Mouse (Mus musculus) MEL (cell line): ENCODE results near the gene Celf2. TPM values are rescaled to one million over a fixed set of nuclear protein-coding genes. Genes with fewer than 3 reads are reported as not detected.

Experiments
- DNase-seq: peaks from one replicate; pipeline ENCODE4 v3.0.0; 2011; ENCODE audit warnings: low read depth, low spot score
- H3K27ac ChIP-seq: 2 replicates; pipeline ENCODE4 v1.5.1; 2012; ENCODE audit warnings: low read depth, mild to moderate bottlenecking, control low read depth, low read length, moderate library complexity; ENCODE audit not compliant: control insufficient read depth
- H3K27me3 ChIP-seq, 2 experiments: fragments of 150-350 bp in 1 of 2; sonication (generic) in 1 of 2; 2 replicates each; pipeline ENCODE4 v1.6.1; 2012; ENCODE audit warnings: low read length in 2 of 2, mild to moderate bottlenecking in 2 of 2, improper control_type of control experiment in 1 of 2, moderate library complexity in 1 of 2; ENCODE audit not compliant: insufficient read depth in 2 of 2, control insufficient read depth in 1 of 2
- H3K36me3 ChIP-seq, 2 experiments: 2 replicates each; pipeline ENCODE4 v1.6.1; 2012 to 2014; ENCODE audit warnings: low read length in 2 of 2, improper control_type of control experiment in 1 of 2, inconsistent platforms in 1 of 2, mild to moderate bottlenecking in 1 of 2; ENCODE audit not compliant: insufficient read depth in 2 of 2, control insufficient read depth in 1 of 2
- H3K4me1 ChIP-seq, 2 experiments: fragments of 150-350 bp in 1 of 2; sonication (generic) in 1 of 2; 2 replicates each; pipeline ENCODE4 v1.6.1; 2012; ENCODE audit warnings: low read length in 2 of 2, improper control_type of control experiment in 1 of 2, mild to moderate bottlenecking in 1 of 2; ENCODE audit not compliant: insufficient read depth in 2 of 2, control insufficient read depth in 1 of 2
- H3K4me3 ChIP-seq, 2 experiments: fragments of 150-350 bp in 1 of 2; sonication (generic) in 1 of 2; 2 replicates each; pipeline ENCODE4 v1.5.1; 2012; ENCODE audit warnings: low read depth in 2 of 2, low read length in 2 of 2, mild to moderate bottlenecking in 2 of 2, moderate library complexity in 2 of 2, control low read depth in 1 of 2, improper control_type of control experiment in 1 of 2; ENCODE audit not compliant: control insufficient read depth in 1 of 2, insufficient read depth in 1 of 2
- H3K79me2 ChIP-seq: 2 replicates; pipeline ENCODE4 v1.6.1; 2012; ENCODE audit warnings: mild to moderate bottlenecking, low read length, moderate library complexity; ENCODE audit not compliant: control insufficient read depth, poor library complexity, insufficient read depth
- H3K9ac ChIP-seq: 2 replicates; pipeline ENCODE4 v1.6.1; 2012; ENCODE audit warnings: low read depth, mild to moderate bottlenecking, control low read depth, low read length, moderate library complexity; ENCODE audit not compliant: control insufficient read depth, poor library complexity, severe bottlenecking
- H3K9me3 ChIP-seq: fragments of 150-350 bp; sonication (generic); replicated peaks from 2 replicates; pipeline ENCODE4 v1.6.1; 2012; ENCODE audit warnings: mild to moderate bottlenecking, low read length, improper control_type of control experiment, moderate library complexity; ENCODE audit not compliant: insufficient read depth
- BHLHE40 ChIP-seq: IDR thresholded peaks from 2 replicates; pipeline ENCODE4 v1.6.1; 2012; ENCODE audit warnings: low read depth, mild to moderate bottlenecking, inconsistent platforms, low read length, improper control_type of control experiment, borderline replicate concordance
- ELF1 ChIP-seq: IDR thresholded peaks from 2 replicates; pipeline ENCODE4 v1.6.1; 2014; ENCODE audit warnings: low read depth, mild to moderate bottlenecking, inconsistent platforms, low read length, improper control_type of control experiment, moderate library complexity
- ETS1 ChIP-seq: IDR thresholded peaks from 2 replicates; pipeline ENCODE4 v1.6.1; 2012; ENCODE audit warnings: low read depth, mild to moderate bottlenecking, inconsistent platforms, low read length, improper control_type of control experiment, moderate library complexity
- GABPA ChIP-seq: IDR thresholded peaks from 2 replicates; pipeline ENCODE4 v1.6.1; 2012; ENCODE audit warnings: low read depth, mild to moderate bottlenecking, inconsistent platforms, low read length, improper control_type of control experiment, moderate library complexity
- JUND ChIP-seq: IDR thresholded peaks from 2 replicates; pipeline ENCODE4 v1.6.1; 2011; ENCODE audit warnings: low read depth, mild to moderate bottlenecking, improper control_type of control experiment, low read length
- KAT2A ChIP-seq: conservative IDR thresholded peaks from 2 replicates; pipeline ENCODE4 v1.6.1; 2012; ENCODE audit warnings: low read depth, low read length, improper control_type of control experiment, inconsistent platforms
- MAZ ChIP-seq: IDR thresholded peaks from 2 replicates; pipeline ENCODE4 v1.6.1; 2012; ENCODE audit warnings: low read depth, mild to moderate bottlenecking, inconsistent platforms, low read length, improper control_type of control experiment
- MEF2A ChIP-seq: IDR thresholded peaks from 2 replicates; pipeline ENCODE4 v1.6.1; 2014; ENCODE audit warnings: low read depth, mild to moderate bottlenecking, inconsistent platforms, low read length, improper control_type of control experiment; ENCODE audit not compliant: poor library complexity, insufficient replicate concordance, severe bottlenecking; ENCODE audit errors: extremely low read depth
- MXI1 ChIP-seq: IDR thresholded peaks from 2 replicates; pipeline ENCODE4 v1.6.1; 2011; ENCODE audit warnings: mild to moderate bottlenecking, low read depth, low read length, improper control_type of control experiment
- MYB ChIP-seq: IDR thresholded peaks from 2 replicates; pipeline ENCODE4 v1.6.1; 2011; ENCODE audit warnings: mild to moderate bottlenecking, low read depth, low read length, improper control_type of control experiment
- MYC ChIP-seq: IDR thresholded peaks from 2 replicates; pipeline ENCODE4 v1.6.1; 2011; ENCODE audit warnings: low read depth, mild to moderate bottlenecking, low read length, improper control_type of control experiment, moderate library complexity
- NELFE ChIP-seq: IDR thresholded peaks from 2 replicates; pipeline ENCODE4 v1.6.1; 2011; ENCODE audit warnings: low read depth, low read length, improper control_type of control experiment
- NRF1 ChIP-seq: IDR thresholded peaks from 2 replicates; pipeline ENCODE4 v1.6.1; 2014; ENCODE audit warnings: low read depth, mild to moderate bottlenecking, inconsistent platforms, low read length, improper control_type of control experiment, moderate library complexity; ENCODE audit not compliant: poor library complexity, insufficient read depth, severe bottlenecking
- POLR2A ChIP-seq, 2 experiments: IDR thresholded peaks; 2 replicates each; pipeline ENCODE4 v1.6.1; 2011 to 2012; ENCODE audit warnings: low read length in 2 of 2, mild to moderate bottlenecking in 2 of 2, control low read depth in 1 of 2, improper control_type of control experiment in 1 of 2, low read depth in 1 of 2, moderate library complexity in 1 of 2; ENCODE audit not compliant: control insufficient read depth in 1 of 2, insufficient read depth in 1 of 2, poor library complexity in 1 of 2
- POLR2AphosphoS5 ChIP-seq: IDR thresholded peaks from 2 replicates; pipeline ENCODE4 v1.6.1; 2012; ENCODE audit warnings: low read depth, borderline replicate concordance, mild to moderate bottlenecking, inconsistent platforms, low read length, moderate library complexity, mixed read lengths
- RAD21 ChIP-seq: IDR thresholded peaks from 2 replicates; pipeline ENCODE4 v1.6.1; 2011; ENCODE audit warnings: mild to moderate bottlenecking, low read depth, low read length, improper control_type of control experiment
- RCOR1 ChIP-seq: IDR thresholded peaks from 2 replicates; pipeline ENCODE4 v1.6.1; 2012; ENCODE audit warnings: low read depth, mild to moderate bottlenecking, inconsistent platforms, low read length, improper control_type of control experiment
- TAL1 ChIP-seq: IDR thresholded peaks from 2 replicates; pipeline ENCODE4 v1.6.1; 2012; ENCODE audit warnings: mild to moderate bottlenecking, inconsistent platforms, low read length, moderate library complexity, mixed read lengths
- TBP ChIP-seq: IDR thresholded peaks from 2 replicates; pipeline ENCODE4 v1.8.0; 2011; ENCODE audit warnings: low read depth, low read length, improper control_type of control experiment
- UBTF ChIP-seq: IDR thresholded peaks from 2 replicates; pipeline ENCODE4 v1.6.1; 2012; ENCODE audit warnings: low read depth, mild to moderate bottlenecking, inconsistent platforms, low read length, improper control_type of control experiment, moderate library complexity, borderline replicate concordance; ENCODE audit not compliant: insufficient read depth
- USF1 ChIP-seq: IDR thresholded peaks from 2 replicates; pipeline ENCODE4 v1.6.1; 2014; ENCODE audit warnings: low read depth, mild to moderate bottlenecking, inconsistent platforms, low read length, improper control_type of control experiment, moderate library complexity
- ZC3H11A ChIP-seq: IDR thresholded peaks from 2 replicates; pipeline ENCODE4 v1.6.1; 2012; ENCODE audit warnings: low read depth, mild to moderate bottlenecking, inconsistent platforms, low read length, improper control_type of control experiment
- ZNF384 ChIP-seq: IDR thresholded peaks from 2 replicates; pipeline ENCODE4 v1.6.1; 2012; ENCODE audit warnings: low read depth, mild to moderate bottlenecking, inconsistent platforms, low read length, improper control_type of control experiment
- polyA plus RNA-seq, 2 experiments: library from polyadenylated mRNA; stranded (reverse) in 1 of 2; unstranded in 1 of 2; fragments of >175 nt in 1 of 2; fragments of >200 nt in 1 of 2; gene quantifications; 2 replicates each; pipeline versions ENCODE4 v1.2.1 to v1.2.4; 2012; ENCODE audit warnings: low replicate concordance in 2 of 2, low read depth in 1 of 2; ENCODE audit not compliant: insufficient read length in 2 of 2, insufficient read depth in 1 of 2, missing spikeins in 1 of 2
- total RNA-seq: library from RNA; depleted of rRNA; stranded (reverse); fragments of 300-350 nt; gene quantifications from 2 replicates; pipeline ENCODE4 v1.2.3, GENCODE M21; 2012

Celf2 gene
- total and polyA plus RNA-seq, 3 experiments: 8.9 to 16.7 TPM; not detected in 1

DNA sequence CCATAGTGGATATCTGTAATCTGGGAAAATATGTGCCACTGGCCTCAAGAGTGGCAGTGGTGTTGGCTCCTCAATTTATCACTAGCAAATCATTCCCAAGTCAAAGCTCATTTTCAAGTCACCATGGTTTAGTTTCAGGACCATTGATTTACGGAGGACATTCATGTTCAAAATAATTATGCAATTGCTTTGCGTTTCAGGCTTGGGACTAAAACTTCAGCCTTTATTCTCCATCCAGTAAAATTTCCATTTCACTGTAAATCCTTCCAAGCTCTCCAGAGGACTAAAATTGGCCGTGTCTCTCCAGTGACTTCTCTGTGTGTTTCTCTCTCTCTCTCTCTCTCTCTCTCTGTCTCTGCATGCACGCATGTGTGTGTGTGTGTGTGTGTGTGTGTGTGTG is 249.7 kb downstream of the Celf2 start:
- H3K9ac ChIP-seq: no peak overlapping the region
- H3K9me3 ChIP-seq: no peaks in the 10 kb centered on the region
- H3K27ac ChIP-seq: no peak overlapping the region
- no peaks in the 10 kb centered on the region for H3K79me2 ChIP-seq
- no peak for TF ChIP-seq BHLHE40
- TF ChIP-seq NRF1: no peak
- no peak for TF ChIP-seq MYC
- no peak for TF ChIP-seq TBP
- no peak for TF ChIP-seq MAZ
- H3K36me3 ChIP-seq: no peaks in the 10 kb centered on the region
- H3K27me3 ChIP-seq: no peaks in the 10 kb centered on the region
- no peak overlapping the region for H3K4me3 ChIP-seq
- no peaks in the 10 kb centered on the region for H3K4me1 ChIP-seq
- no peak for DNase-seq

DNA sequence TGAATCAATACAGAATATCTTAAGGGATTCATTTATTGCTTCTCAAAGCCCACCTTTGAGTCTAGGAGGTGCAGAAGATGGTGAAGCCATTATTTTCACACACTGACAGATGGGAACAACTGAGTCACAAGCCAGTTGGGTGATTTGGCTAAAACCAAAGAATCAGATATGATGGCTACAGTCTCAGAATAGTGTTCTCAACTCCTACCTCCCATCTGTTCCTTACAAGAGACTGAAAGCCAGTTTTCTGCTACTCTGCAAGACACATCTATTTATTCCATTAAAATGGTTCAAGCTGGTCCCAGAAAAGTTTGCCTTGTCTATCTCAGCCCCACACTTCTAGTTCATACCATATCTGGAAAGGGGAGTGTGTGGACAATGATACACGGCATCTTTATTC is 253.3 kb downstream of the Celf2 start:
- no peak overlapping the region for H3K27ac ChIP-seq
- no peaks in the 10 kb centered on the region for H3K9me3 ChIP-seq
- H3K27me3 ChIP-seq: no peaks in the 10 kb centered on the region
- no peak overlapping the region for H3K9ac ChIP-seq
- H3K4me3 ChIP-seq: no peak overlapping the region
- no peaks in the 10 kb centered on the region for H3K36me3 ChIP-seq
- DNase-seq: no peak
- H3K4me1 ChIP-seq: no peaks in the 10 kb centered on the region
- no peaks in the 10 kb centered on the region for H3K79me2 ChIP-seq
- TF ChIP-seq MYB: no peak

DNA sequence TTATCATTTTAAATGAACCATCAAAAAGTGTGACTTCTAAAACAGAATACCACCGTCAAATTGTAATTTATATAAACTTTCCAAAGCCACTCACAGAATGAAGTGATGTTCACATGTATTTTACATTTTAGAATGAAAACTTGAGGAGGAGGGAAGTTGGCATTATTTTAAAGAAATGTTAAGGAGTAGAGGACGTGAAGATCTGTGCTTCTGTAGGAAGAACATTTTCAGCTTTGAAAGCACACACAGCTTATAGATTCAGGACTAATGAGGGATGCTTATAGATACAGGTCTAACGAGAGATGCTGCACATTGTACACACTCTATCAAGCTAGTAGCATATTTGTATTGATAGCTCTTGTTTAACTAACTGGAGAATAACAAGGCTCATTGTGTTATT is 254.0 kb downstream of the Celf2 start:
- no peaks in the 10 kb centered on the region for H3K27me3 ChIP-seq
- H3K36me3 ChIP-seq: no peaks in the 10 kb centered on the region
- no peaks in the 10 kb centered on the region for H3K79me2 ChIP-seq
- H3K9me3 ChIP-seq: no peaks in the 10 kb centered on the region
- no peak for DNase-seq
- TF ChIP-seq TAL1: no peak
- TF ChIP-seq USF1: no peak
- TF ChIP-seq POLR2A (IDR thresholded peaks at IDR 0.05; ENCODE audit: control insufficient read depth in 1 of 2, insufficient read depth in 1 of 2, low read depth in 1 of 2, low read length in 2 of 2, poor library complexity in 1 of 2): no peak
- TF ChIP-seq UBTF: no peak
- no peak for TF ChIP-seq ZNF384
- TF ChIP-seq RCOR1: no peak
- TF ChIP-seq GABPA: no peak
- no peak for TF ChIP-seq JUND
- TF ChIP-seq KAT2A: no peak
- no peak for TF ChIP-seq MEF2A
- no peak for TF ChIP-seq ELF1
- no peak for TF ChIP-seq ETS1
- no peak for TF ChIP-seq NELFE
- TF ChIP-seq POLR2AphosphoS5: no peak
- no peak for TF ChIP-seq ZC3H11A
- no peak for TF ChIP-seq MXI1
- TF ChIP-seq RAD21: no peak
- no peak for TF ChIP-seq MYB
- TF ChIP-seq, all 39 proteins: peak for 0
- H3K4me3 ChIP-seq: no peak overlapping the region
- no peak overlapping the region for H3K9ac ChIP-seq
- no peaks in the 10 kb centered on the region for H3K4me1 ChIP-seq
- H3K27ac ChIP-seq: no peak overlapping the region
